Mouse (Mus musculus) B cell, adult (primary cell): ENCODE results near the gene Obp1a. TPM values are rescaled to one million over a fixed set of nuclear protein-coding genes. Genes with fewer than 3 reads are reported as not detected.

Experiments used
- total RNA-seq: library from RNA; stranded (reverse); gene quantifications from 4 replicates; pipeline ENCODE4 v1.2.4, GENCODE M21; 2023; ENCODE audit not compliant: inconsistent age

Gene Obp1a
- total RNA-seq: not detected in 4 replicates

DNA sequence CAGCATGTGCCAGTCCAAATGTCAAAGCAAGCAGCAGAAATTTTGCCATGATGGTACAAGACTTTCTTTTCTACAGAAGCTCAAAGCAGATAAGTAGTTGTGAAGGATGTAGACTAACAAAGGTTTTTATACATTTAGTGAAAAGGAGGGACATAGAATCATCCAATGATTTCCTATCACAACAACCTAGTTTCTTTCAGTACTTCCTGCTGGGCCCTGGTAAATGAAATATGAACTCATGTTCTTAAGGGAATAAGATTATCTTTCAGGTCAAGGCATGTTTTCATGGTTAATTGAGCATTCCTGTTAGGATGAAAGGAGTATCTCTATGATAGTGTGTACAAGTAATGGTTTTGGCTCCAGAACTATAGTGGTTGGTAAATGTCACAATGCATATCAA is at the start of gene Obp1a:
TSS of gene Obp1a (minus strand) at position 101 of the 400 bp plus-strand sequence.

DNA sequence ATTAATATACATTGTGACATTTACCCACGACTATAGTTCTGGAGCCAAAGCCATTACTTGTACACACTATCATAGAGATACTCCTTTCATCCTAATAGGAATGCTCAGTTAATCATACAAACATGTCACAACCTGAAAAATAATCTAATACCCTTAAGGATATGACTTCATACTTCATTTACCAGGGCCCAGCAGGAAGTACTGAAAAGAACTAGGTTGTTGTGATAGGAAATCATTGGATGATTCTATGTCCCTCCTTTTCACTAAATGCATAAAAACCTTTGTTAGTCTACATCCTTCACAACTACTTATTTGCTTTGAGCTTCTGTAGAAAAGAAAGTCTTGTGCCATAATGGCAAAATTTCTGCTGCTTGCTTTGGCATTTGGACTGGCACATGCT is 34.0 kb upstream of the Obp1a start, which contains the start of gene Gm5938:
TSS of gene Gm5938 (plus strand) at position 301 of the 400 bp plus-strand sequence.

Other genes starting within 250 kb of the Obp1a start
- gene Pbsn, start 237.8 kb downstream of the Obp1a start, total RNA-seq: not detected in 4 replicates
- not detected in 4 replicates for gene Gm14744, start 226.6 kb downstream of the Obp1a start, total RNA-seq
- gene 5430402E10Rik, start 166.3 kb downstream of the Obp1a start, total RNA-seq: not detected in 4 replicates
- gene Gm5938, start 34.1 kb upstream of the Obp1a start, total RNA-seq: not detected in 4 replicates
- not detected in 4 replicates for gene Obp1b, start 95.4 kb upstream of the Obp1a start, total RNA-seq
- gene Gm14743, start 154.5 kb upstream of the Obp1a start, total RNA-seq: not detected in 4 replicates